Mouse (Mus musculus): Measurements from ENCODE around the gene Bhlhb9.

Bhlhb9 gene

GRCm38 (mm10) chrX:135885411-135886233, 88.2 kb downstream of the Bhlhb9 start:
- intact Hi-C loops (cut with DNase I): no loop called here

GRCm38 (mm10) chrX:135886234-135886585, 88.8 kb downstream of the Bhlhb9 start:
- intact Hi-C loops (cut with DNase I): no loop called here

- intact Hi-C loops (cut with DNase I): no loop called here
Observed at GRCm38 (mm10) chrX:135916580-135916979, 119.2 kb downstream of the Bhlhb9 start.

GRCm38 (mm10) chrX:135917116-135917515, 119.7 kb downstream of the Bhlhb9 start:
- intact Hi-C loops (cut with DNase I): no loop called here

- intact Hi-C loops (cut with DNase I): no loop called here
Observed at GRCm38 (mm10) chrX:135922162-135922561, 124.8 kb downstream of the Bhlhb9 start.

- intact Hi-C loops (cut with DNase I): no loop called here
Observed at GRCm38 (mm10) chrX:135925911-135926310, 128.5 kb downstream of the Bhlhb9 start.

- intact Hi-C loops (cut with DNase I): no loop called here
Observed at GRCm38 (mm10) chrX:135928588-135928987, 131.2 kb downstream of the Bhlhb9 start.

GRCm38 (mm10) chrX:135936452-135936851, 139.1 kb downstream of the Bhlhb9 start:
- intact Hi-C loops (cut with DNase I): no loop called here

Small RNA genes within 50 kb of the gene (microRNA-seq; reads per million reads assigned to microRNA genes)
- gene Mir1970: 0 reads per million in 2 experiments

Measured in adrenal gland (tissue).